Mouse (Mus musculus): ENCODE measurements around the gene Thada. TPM values are rescaled to one million over a fixed set of nuclear protein-coding genes. Genes with fewer than 3 reads are reported as not detected.

Gene Thada
- total and polyA plus RNA-seq, 2 experiments from 2014 or later, result 4.3 to 12.2 TPM

GRCm38 (mm10) chr17:84330986-84331385 lies 135.0 kb downstream of the Thada start:
- Histone ChIP-seq H3K4me3 (ENCODE audit: low read depth, low read length) (no peak overlapping the region), H3K4me2 (ENCODE audit: low read depth, low read length, poor library complexity, severe bottlenecking) (no peak overlapping the region), H3K36me3 (ENCODE audit: insufficient read depth, low read length) (peaks cover 13% of the 10 kb centered on the region), H3K27me3 (ENCODE audit: insufficient read depth, low read length) (no peaks in the 10 kb centered on the region), H3K27ac (ENCODE audit: low read depth, low read length) (no peak overlapping the region), H3K4me1 (ENCODE audit: insufficient read depth, low read length) (no peaks in the 10 kb centered on the region), H3K9ac (replicated peaks; ENCODE audit: low read length, poor library complexity, severe bottlenecking) (no peak overlapping the region), H3K9me3 (ENCODE audit: low read length) (no peaks in the 10 kb centered on the region)
- no peak for TF ChIP-seq CTCF (IDR thresholded peaks at IDR 0.05)
- 82% methylated on average over 8 of the region's 8 CpGs for WGBS
- DNase-seq (ENCODE audit: low spot score) (no peak), ATAC-seq (ENCODE audit: low FRiP score) (no peak)

GRCm38 (mm10) chr17:84330506-84330905 lies 135.5 kb downstream of the Thada start:
- H3K4me1 ChIP-seq (ENCODE audit: insufficient read depth, low read length), result no peaks in the 10 kb centered on the region
- 88% methylated on average over 6 of the region's 6 CpGs for WGBS
- no peaks in the 10 kb centered on the region for H3K9me3 ChIP-seq (ENCODE audit: low read length)
- no peaks in the 10 kb centered on the region for H3K27me3 ChIP-seq (ENCODE audit: insufficient read depth, low read length)
- DNase-seq (ENCODE audit: low spot score), result no peak
- no peak overlapping the region for H3K4me3 ChIP-seq (ENCODE audit: low read depth, low read length)
- H3K4me2 ChIP-seq (ENCODE audit: low read depth, low read length, poor library complexity, severe bottlenecking), result no peak overlapping the region
- ATAC-seq (ENCODE audit: low FRiP score), result no peak
- no peak for TF ChIP-seq CTCF (IDR thresholded peaks at IDR 0.05)
- H3K27ac ChIP-seq (ENCODE audit: low read depth, low read length), result no peak overlapping the region
- H3K36me3 ChIP-seq (ENCODE audit: insufficient read depth, low read length), result peaks cover 13% of the 10 kb centered on the region
- H3K9ac ChIP-seq (replicated peaks; ENCODE audit: low read length, poor library complexity, severe bottlenecking), result no peak overlapping the region

GRCm38 (mm10) chr17:84329906-84330470 lies 136.0 kb downstream of the Thada start:
- H3K27ac ChIP-seq (ENCODE audit: low read depth, low read length), result no peak overlapping the region
- no peak for DNase-seq (ENCODE audit: low spot score)
- no peaks in the 10 kb centered on the region for H3K27me3 ChIP-seq (ENCODE audit: insufficient read depth, low read length)
- no peak for ATAC-seq (ENCODE audit: low FRiP score)
- H3K9ac ChIP-seq (replicated peaks; ENCODE audit: low read length, poor library complexity, severe bottlenecking), result no peak overlapping the region
- no peak for TF ChIP-seq CTCF (IDR thresholded peaks at IDR 0.05)
- H3K36me3 ChIP-seq (ENCODE audit: insufficient read depth, low read length), result peaks cover 13% of the 10 kb centered on the region
- H3K4me1 ChIP-seq (ENCODE audit: insufficient read depth, low read length), result no peaks in the 10 kb centered on the region
- H3K9me3 ChIP-seq (ENCODE audit: low read length), result no peaks in the 10 kb centered on the region
- H3K4me3 ChIP-seq (ENCODE audit: low read depth, low read length), result no peak overlapping the region
- whole genome bisulfite sequencing, result 86% methylated on average over 4 of the region's 4 CpGs
- H3K4me2 ChIP-seq (ENCODE audit: low read depth, low read length, poor library complexity, severe bottlenecking), result no peak overlapping the region

- H3K27ac ChIP-seq (ENCODE audit: low read depth, low read length), result no peak overlapping the region
- TF ChIP-seq CTCF (IDR thresholded peaks at IDR 0.05), result no peak
- no peaks in the 10 kb centered on the region for H3K27me3 ChIP-seq (ENCODE audit: insufficient read depth, low read length)
- H3K9me3 ChIP-seq (ENCODE audit: low read length), result no peaks in the 10 kb centered on the region
- H3K4me1 ChIP-seq (ENCODE audit: insufficient read depth, low read length), result no peaks in the 10 kb centered on the region
- 86% methylated on average over 2 of the region's 2 CpGs for WGBS
- no peak for DNase-seq (ENCODE audit: low spot score)
- no peak overlapping the region for H3K4me2 ChIP-seq (ENCODE audit: low read depth, low read length, poor library complexity, severe bottlenecking)
- ATAC-seq (ENCODE audit: low FRiP score), result no peak
- H3K4me3 ChIP-seq (ENCODE audit: low read depth, low read length), result no peak overlapping the region
- H3K36me3 ChIP-seq (ENCODE audit: insufficient read depth, low read length), result peaks cover 11% of the 10 kb centered on the region
- H3K9ac ChIP-seq (replicated peaks; ENCODE audit: low read length, poor library complexity, severe bottlenecking), result no peak overlapping the region
These were observed 137.5 kb downstream of the Thada start for GRCm38 (mm10) chr17:84328526-84328925.

- DNase-seq (ENCODE audit: low spot score), result no peak
- Histone ChIP-seq H3K4me3 (ENCODE audit: low read depth, low read length) (no peak overlapping the region), H3K4me2 (ENCODE audit: low read depth, low read length, poor library complexity, severe bottlenecking) (no peak overlapping the region), H3K36me3 (ENCODE audit: insufficient read depth, low read length) (peaks cover 5% of the 10 kb centered on the region; the same call in 1 of the 2 replicates), H3K9ac (replicated peaks; ENCODE audit: low read length, poor library complexity, severe bottlenecking) (no peak overlapping the region), H3K4me1 (ENCODE audit: insufficient read depth, low read length) (no peaks in the 10 kb centered on the region), H3K27ac (ENCODE audit: low read depth, low read length) (no peak overlapping the region), H3K27me3 (ENCODE audit: insufficient read depth, low read length) (no peaks in the 10 kb centered on the region), H3K9me3 (ENCODE audit: low read length) (no peaks in the 10 kb centered on the region)
- TF ChIP-seq CTCF (IDR thresholded peaks at IDR 0.05), result no peak
- no peak for ATAC-seq (ENCODE audit: low FRiP score)
- 87% methylated on average over 12 of the region's 12 CpGs for WGBS
These were observed 138.7 kb downstream of the Thada start for GRCm38 (mm10) chr17:84327051-84327925.

- no peak overlapping the region for H3K4me3 ChIP-seq (ENCODE audit: low read depth, low read length)
- H3K9ac ChIP-seq (replicated peaks; ENCODE audit: low read length, poor library complexity, severe bottlenecking), result no peak overlapping the region
- ATAC-seq (ENCODE audit: low FRiP score) (no peak), DNase-seq (ENCODE audit: low spot score) (no peak)
- no peak for TF ChIP-seq CTCF (IDR thresholded peaks at IDR 0.05)
- H3K27me3 ChIP-seq (ENCODE audit: insufficient read depth, low read length), result no peaks in the 10 kb centered on the region
- H3K27ac ChIP-seq (ENCODE audit: low read depth, low read length), result no peak overlapping the region
- H3K4me1 ChIP-seq (ENCODE audit: insufficient read depth, low read length), result no peaks in the 10 kb centered on the region
- H3K4me2 ChIP-seq (ENCODE audit: low read depth, low read length, poor library complexity, severe bottlenecking), result no peak overlapping the region
- H3K9me3 ChIP-seq (ENCODE audit: low read length), result no peaks in the 10 kb centered on the region
- no peaks in the 10 kb centered on the region for H3K36me3 ChIP-seq (ENCODE audit: insufficient read depth, low read length)
- WGBS, result 89% methylated on average over 4 of the region's 4 CpGs
These were observed 143.8 kb downstream of the Thada start for GRCm38 (mm10) chr17:84322176-84322575.

Data from midbrain, postnatal 0 days (tissue).